Mouse (Mus musculus) adrenal gland, postnatal 36 days (tissue): ENCODE data around the gene Riox1. TPM values are rescaled to one million over a fixed set of nuclear protein-coding genes. Genes with fewer than 3 reads are reported as not detected.
A peak's percentile ranks its signal among the peaks of the same experiment; 100 is the strongest.

Source experiments
- DNase-seq, 2 experiments: peaks; one replicate each; pipeline ENCODE4 v3.0.0; 2021; ENCODE audit warnings: mixed read lengths in 1 of 2
- total RNA-seq, 2 experiments: library from RNA; stranded (reverse); gene quantifications; 2 replicates each; pipeline ENCODE4 v1.2.3; 2021

Riox1 gene
- total RNA-seq, 2 experiments from 2014 or later, result 15.4 to 17.3 TPM

GRCm38 (mm10) chr12:83949776-83950492 is 474 bp upstream of the Riox1 start:
- DNase-seq, result no peak

GRCm38 (mm10) chr12:83950840-83951701 is 663 bp downstream of the Riox1 start:
- DNase-seq, result peak; percentile 54 to 56

- DNase-seq, result no peak
These were observed 1.5 kb downstream of the Riox1 start for GRCm38 (mm10) chr12:83951711-83952575.

GRCm38 (mm10) chr12:83958278-83958677 is 7.9 kb downstream of the Riox1 start:
- no peak for DNase-seq

GRCm38 (mm10) chr12:83965235-83965634 is 14.8 kb downstream of the Riox1 start:
- no peak for DNase-seq

GRCm38 (mm10) chr12:83972117-83972516 is 21.7 kb downstream of the Riox1 start:
- peak in 1 of 2 experiments; percentile 62 for DNase-seq

- no peak for DNase-seq
These were observed 28.5 kb downstream of the Riox1 start for GRCm38 (mm10) chr12:83978862-83979261.

GRCm38 (mm10) chr12:83981615-83982014 is 31.2 kb downstream of the Riox1 start:
- DNase-seq, result no peak

- DNase-seq, result no peak
These were observed 34.3 kb downstream of the Riox1 start, which contains the start of gene Heatr4 for GRCm38 (mm10) chr12:83984752-83985151. Heatr4 (minus strand) TSS chr12:83984852.

- DNase-seq, result no peak
These were observed 36.8 kb downstream of the Riox1 start for GRCm38 (mm10) chr12:83987242-83987582.

GRCm38 (mm10) chr12:83987583-83988441 is 37.4 kb downstream of the Riox1 start, which contains the start of gene Acot2:
Acot2 (plus strand) TSS chr12:83987861.
- peak; percentile 79 to 81 for DNase-seq

- no peak for DNase-seq
These were observed 38.1 kb downstream of the Riox1 start for GRCm38 (mm10) chr12:83988483-83988882.

- DNase-seq, result no peak
These were observed 39.0 kb downstream of the Riox1 start for GRCm38 (mm10) chr12:83989378-83989777.

GRCm38 (mm10) chr12:83997221-83997620 is 46.8 kb downstream of the Riox1 start:
- no peak for DNase-seq

- no peak for DNase-seq
These were observed 48.1 kb downstream of the Riox1 start for GRCm38 (mm10) chr12:83998341-83999107.

- DNase-seq, result peak; percentile 41 to 84
These were observed 48.8 kb downstream of the Riox1 start for GRCm38 (mm10) chr12:83999237-83999636.

GRCm38 (mm10) chr12:84000418-84000817 is 50.0 kb downstream of the Riox1 start:
- no peak for DNase-seq
